Mouse (Mus musculus): ENCODE measurements at regions not wholly inside any gene's neighbourhood (a gene's known extent, or its start where the extent isn't known, plus 50 kb on each side); places are given as distances from the start of the nearest gene placed in this dataset.
"Not testable (repeated sequence)": the region's sequence is repeated elsewhere in the genome, so short reads cannot be mapped to it uniquely, and the experiment has no call there.

- Histone ChIP-seq H3K9ac (ENCODE audit: low read depth, low read length) (no peak overlapping the region), H3K36me3 (ENCODE audit: control insufficient read depth, insufficient read depth, low read length) (no peaks in the 10 kb centered on the region), H3K27ac (ENCODE audit: low read depth, low read length) (no peak overlapping the region), H3K4me1 (replicated peaks; ENCODE audit: control insufficient read depth, insufficient read depth, low read length) (no peaks in the 10 kb centered on the region), H3K4me3 (ENCODE audit: low read depth, low read length) (no peak overlapping the region), H3K9me3 (ENCODE audit: control insufficient read depth, low read length) (no peaks in the 10 kb centered on the region), H3K27me3 (ENCODE audit: control insufficient read depth, insufficient read depth, low read length) (no peaks in the 10 kb centered on the region), H3K4me2 (replicated peaks; ENCODE audit: low read depth, low read length) (no peak overlapping the region)
- DNase-seq (ENCODE audit: low spot score) (no peak), ATAC-seq (ENCODE audit: low FRiP score) (no peak)
Observed at GRCm38 (mm10) chr6:70160442-70160841, 631.6 kb downstream of the Rpia start.

GRCm38 (mm10) chr6:70155771-70156170, 636.3 kb downstream of the Rpia start:
- not testable (repeated sequence) for H3K4me1 ChIP-seq (replicated peaks; ENCODE audit: control insufficient read depth, insufficient read depth, low read length); H3K27ac ChIP-seq (ENCODE audit: low read depth, low read length); H3K27me3 ChIP-seq (ENCODE audit: control insufficient read depth, insufficient read depth, low read length); H3K36me3 ChIP-seq (ENCODE audit: control insufficient read depth, insufficient read depth, low read length); H3K4me2 ChIP-seq (replicated peaks; ENCODE audit: low read depth, low read length); H3K9ac ChIP-seq (ENCODE audit: low read depth, low read length); H3K4me3 ChIP-seq (ENCODE audit: low read depth, low read length); ATAC-seq (ENCODE audit: low FRiP score); DNase-seq (ENCODE audit: low spot score); H3K9me3 ChIP-seq (ENCODE audit: control insufficient read depth, low read length)

DNA sequence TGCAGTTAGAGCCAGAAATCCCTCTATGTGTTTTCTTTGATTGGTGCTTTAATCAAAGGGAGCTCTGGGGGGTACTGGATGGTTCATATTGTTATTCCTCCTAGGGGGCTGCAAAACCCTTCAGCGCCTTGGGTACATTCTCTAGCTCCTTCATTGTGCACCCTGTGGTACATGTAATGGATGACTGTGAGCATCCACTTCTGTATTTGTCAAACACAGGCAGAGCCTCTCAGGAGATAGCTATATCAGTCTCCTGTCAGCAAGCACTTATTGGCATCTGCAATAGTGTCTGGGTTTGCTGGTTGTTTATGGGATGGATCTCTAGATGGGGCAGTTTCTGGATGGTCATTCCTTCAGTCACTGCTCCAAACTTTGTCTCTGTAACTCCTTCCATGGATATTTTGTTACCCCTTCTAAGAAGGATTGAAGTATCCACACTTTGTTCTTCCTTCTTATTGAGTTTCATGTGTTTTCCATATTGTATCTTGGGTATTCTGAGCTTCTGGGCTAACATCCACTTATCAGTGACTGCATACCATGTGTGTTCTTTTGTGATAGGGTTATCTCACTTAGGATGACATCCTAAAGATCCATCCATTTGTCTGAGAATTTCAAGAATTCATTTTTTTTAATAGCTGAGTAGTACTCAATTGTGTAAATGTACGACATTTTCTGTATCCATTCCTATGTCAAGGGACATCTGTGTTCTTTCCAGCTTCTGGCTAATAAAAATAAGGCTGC, 640.8 kb downstream of the Rpia start:
- H3K27ac ChIP-seq (ENCODE audit: low read depth, low read length); H3K9ac ChIP-seq (ENCODE audit: low read depth, low read length); H3K4me2 ChIP-seq (replicated peaks; ENCODE audit: low read depth, low read length); DNase-seq (ENCODE audit: low spot score); H3K4me3 ChIP-seq (ENCODE audit: low read depth, low read length); ATAC-seq (ENCODE audit: low FRiP score); H3K27me3 ChIP-seq (ENCODE audit: control insufficient read depth, insufficient read depth, low read length); H3K9me3 ChIP-seq (ENCODE audit: control insufficient read depth, low read length); H3K36me3 ChIP-seq (ENCODE audit: control insufficient read depth, insufficient read depth, low read length); H3K4me1 ChIP-seq (replicated peaks; ENCODE audit: control insufficient read depth, insufficient read depth, low read length): not testable (repeated sequence)
- 83% methylated on average over 2 of the region's 2 CpGs for WGBS

DNA sequence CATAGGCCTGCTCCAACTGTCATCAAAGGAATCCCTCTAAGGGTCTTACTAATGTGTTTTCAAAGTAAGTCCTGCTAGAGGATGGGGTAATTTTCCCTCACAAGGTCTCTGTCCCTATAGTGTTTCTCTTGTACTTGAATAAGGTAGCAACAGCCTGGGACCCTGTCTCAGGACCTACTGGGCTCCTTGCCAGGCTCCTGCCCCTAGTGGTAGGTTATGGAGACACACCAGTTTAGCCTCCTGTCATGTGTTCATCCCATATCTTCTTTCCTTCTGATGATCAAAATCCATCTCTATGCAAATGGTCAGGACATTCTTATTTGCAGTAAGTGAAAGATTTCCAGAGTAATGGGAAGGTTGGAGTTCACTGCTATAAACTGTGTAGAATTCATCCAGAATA, 645.0 kb downstream of the Rpia start:
- Histone ChIP-seq H3K27me3 (ENCODE audit: control insufficient read depth, insufficient read depth, low read length) (no peaks in the 10 kb centered on the region), H3K27ac (ENCODE audit: low read depth, low read length) (no peak overlapping the region), H3K4me2 (replicated peaks; ENCODE audit: low read depth, low read length) (no peak overlapping the region), H3K36me3 (ENCODE audit: control insufficient read depth, insufficient read depth, low read length) (no peaks in the 10 kb centered on the region), H3K4me1 (replicated peaks; ENCODE audit: control insufficient read depth, insufficient read depth, low read length) (no peaks in the 10 kb centered on the region), H3K9me3 (ENCODE audit: control insufficient read depth, low read length) (no peaks in the 10 kb centered on the region), H3K4me3 (ENCODE audit: low read depth, low read length) (no peak overlapping the region), H3K9ac (ENCODE audit: low read depth, low read length) (no peak overlapping the region)
- ATAC-seq (ENCODE audit: low FRiP score) (no peak), DNase-seq (ENCODE audit: low spot score) (no peak)

GRCm38 (mm10) chr6:70143341-70143740, 648.7 kb downstream of the Rpia start:
- not testable (repeated sequence) for DNase-seq (ENCODE audit: low spot score); H3K36me3 ChIP-seq (ENCODE audit: control insufficient read depth, insufficient read depth, low read length); H3K4me3 ChIP-seq (ENCODE audit: low read depth, low read length); H3K27me3 ChIP-seq (ENCODE audit: control insufficient read depth, insufficient read depth, low read length); ATAC-seq (ENCODE audit: low FRiP score); H3K4me1 ChIP-seq (replicated peaks; ENCODE audit: control insufficient read depth, insufficient read depth, low read length); H3K9ac ChIP-seq (ENCODE audit: low read depth, low read length); H3K9me3 ChIP-seq (ENCODE audit: control insufficient read depth, low read length); H3K4me2 ChIP-seq (replicated peaks; ENCODE audit: low read depth, low read length); H3K27ac ChIP-seq (ENCODE audit: low read depth, low read length)
- 88% methylated on average over 4 of the region's 4 CpGs for WGBS

DNA sequence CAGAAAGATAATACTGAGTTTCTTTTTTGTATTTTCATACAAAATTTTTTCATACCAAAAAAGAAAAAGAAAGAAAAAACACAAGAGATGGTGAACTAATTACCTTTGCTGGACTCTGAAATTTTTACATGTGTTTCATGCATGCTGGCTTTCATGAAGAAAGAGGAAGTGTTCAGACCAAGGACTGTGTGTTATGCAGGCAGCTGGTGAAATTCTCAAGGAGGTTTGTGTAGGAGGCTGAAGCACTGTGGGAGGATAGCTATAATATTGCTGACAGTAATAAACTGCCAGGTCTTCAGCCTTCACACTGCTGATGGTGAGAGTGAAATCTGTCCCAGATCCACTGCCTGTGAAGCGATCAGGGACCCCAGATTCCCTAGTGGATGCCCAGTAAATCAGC, 675.2 kb downstream of the Rpia start:
- Histone ChIP-seq H3K4me3 (ENCODE audit: low read depth, low read length) (no peak overlapping the region), H3K36me3 (ENCODE audit: control insufficient read depth, insufficient read depth, low read length) (no peaks in the 10 kb centered on the region), H3K9ac (ENCODE audit: low read depth, low read length) (no peak overlapping the region), H3K4me2 (replicated peaks; ENCODE audit: low read depth, low read length) (no peak overlapping the region), H3K27me3 (ENCODE audit: control insufficient read depth, insufficient read depth, low read length) (no peaks in the 10 kb centered on the region), H3K27ac (ENCODE audit: low read depth, low read length) (no peak overlapping the region), H3K9me3 (ENCODE audit: control insufficient read depth, low read length) (no peaks in the 10 kb centered on the region), H3K4me1 (replicated peaks; ENCODE audit: control insufficient read depth, insufficient read depth, low read length) (no peaks in the 10 kb centered on the region)
- DNase-seq (ENCODE audit: low spot score) = no peak
- 95% methylated on average over 1 of the region's 1 CpGs for WGBS
- ATAC-seq (ENCODE audit: low FRiP score) = no peak

- ATAC-seq (ENCODE audit: low FRiP score) = no peak
- Histone ChIP-seq H3K9ac (ENCODE audit: low read depth, low read length) (no peak overlapping the region), H3K4me1 (replicated peaks; ENCODE audit: control insufficient read depth, insufficient read depth, low read length) (no peaks in the 10 kb centered on the region), H3K36me3 (ENCODE audit: control insufficient read depth, insufficient read depth, low read length) (no peaks in the 10 kb centered on the region), H3K27me3 (ENCODE audit: control insufficient read depth, insufficient read depth, low read length) (no peaks in the 10 kb centered on the region), H3K9me3 (ENCODE audit: control insufficient read depth, low read length) (no peaks in the 10 kb centered on the region), H3K27ac (ENCODE audit: low read depth, low read length) (no peak overlapping the region), H3K4me3 (ENCODE audit: low read depth, low read length) (no peak overlapping the region), H3K4me2 (replicated peaks; ENCODE audit: low read depth, low read length) (no peak overlapping the region)
- no peak for DNase-seq (ENCODE audit: low spot score)
Observed at GRCm38 (mm10) chr6:70111892-70112291, 680.1 kb downstream of the Rpia start.

GRCm38 (mm10) chr6:70109412-70109811, 682.6 kb downstream of the Rpia start:
- not testable (repeated sequence) for H3K9me3 ChIP-seq (ENCODE audit: control insufficient read depth, low read length); H3K27ac ChIP-seq (ENCODE audit: low read depth, low read length); H3K36me3 ChIP-seq (ENCODE audit: control insufficient read depth, insufficient read depth, low read length); H3K9ac ChIP-seq (ENCODE audit: low read depth, low read length); DNase-seq (ENCODE audit: low spot score); H3K27me3 ChIP-seq (ENCODE audit: control insufficient read depth, insufficient read depth, low read length); ATAC-seq (ENCODE audit: low FRiP score); H3K4me2 ChIP-seq (replicated peaks; ENCODE audit: low read depth, low read length); H3K4me3 ChIP-seq (ENCODE audit: low read depth, low read length); H3K4me1 ChIP-seq (replicated peaks; ENCODE audit: control insufficient read depth, insufficient read depth, low read length)

- no peak for ATAC-seq (ENCODE audit: low FRiP score)
- DNase-seq (ENCODE audit: low spot score) = no peak
- H3K4me1 ChIP-seq (replicated peaks; ENCODE audit: control insufficient read depth, insufficient read depth, low read length) = no peaks in the 10 kb centered on the region
- H3K27me3 ChIP-seq (ENCODE audit: control insufficient read depth, insufficient read depth, low read length) = no peaks in the 10 kb centered on the region
- H3K9ac ChIP-seq (ENCODE audit: low read depth, low read length) = no peak overlapping the region
- H3K36me3 ChIP-seq (ENCODE audit: control insufficient read depth, insufficient read depth, low read length) = no peaks in the 10 kb centered on the region
- H3K27ac ChIP-seq (ENCODE audit: low read depth, low read length) = no peak overlapping the region
- WGBS = 38% methylated on average over 4 of the region's 4 CpGs
- no peak overlapping the region for H3K4me2 ChIP-seq (replicated peaks; ENCODE audit: low read depth, low read length)
- no peaks in the 10 kb centered on the region for H3K9me3 ChIP-seq (ENCODE audit: control insufficient read depth, low read length)
- no peak overlapping the region for H3K4me3 ChIP-seq (ENCODE audit: low read depth, low read length)
Observed at GRCm38 (mm10) chr6:70103781-70104180, 688.3 kb downstream of the Rpia start.
